ENCODE assay signal across 12 mouse cellular contexts in the genomic region with DNA sequence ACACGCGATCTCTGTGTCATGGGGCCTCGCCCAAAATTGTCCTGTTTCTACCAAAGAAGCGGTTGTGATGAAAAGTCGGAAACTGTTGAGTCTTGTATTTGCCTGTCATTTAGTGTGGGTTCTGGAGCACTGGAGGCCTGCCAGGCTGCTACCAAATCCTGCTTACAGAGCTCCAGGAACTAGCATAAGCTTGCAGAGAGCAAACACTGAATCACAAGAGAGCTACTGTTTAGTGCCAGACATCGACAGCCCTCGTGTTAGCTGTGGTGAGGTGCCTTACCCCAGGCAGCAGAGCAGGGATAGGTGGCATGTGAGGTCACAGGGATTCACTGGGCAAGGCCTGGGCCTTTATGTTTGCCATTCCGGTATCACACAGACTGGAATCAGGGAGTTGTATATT. TPM values are rescaled to one million over a fixed set of nuclear protein-coding genes. Genes with fewer than 3 reads are reported as not detected.
DNase-seq lines count a peak whose midpoint lies in the region; ATAC-seq lines count a peak whose summit lies in the region.
"Had no signal": no experiment of that assay in that cellular context is flagged by ENCODE, and none has a peak within 500 bp of the region (broad histone marks: within the 10 kb centered on the region; RNA-seq: fewer than 3 reads in every experiment).

No protein-coding gene starts in this region.

- H3K4me2 ChIP-seq in midbrain, embryonic 16.5 days (ENCODE audit: low read length) = no peak overlapping the region
- H3K4me2 ChIP-seq: hindbrain, embryonic 13.5 days; neural tube, embryonic 15.5 days had no signal

- WGBS in midbrain, embryonic 16.5 days = 87% methylated on average over 8 of the region's 8 CpGs

- no peaks in the 10 kb centered on the region for H3K4me1 ChIP-seq in midbrain, embryonic 16.5 days (ENCODE audit: control insufficient read depth, insufficient read depth, low read length)
- H3K4me1 ChIP-seq: heart, embryonic 10.5 days; hindbrain, embryonic 13.5 days had no signal

- H3K9me3 ChIP-seq in midbrain, embryonic 16.5 days (replicated peaks; ENCODE audit: control insufficient read depth, low read length, poor library complexity, severe bottlenecking) = no peaks in the 10 kb centered on the region; the same call in 1 of the 2 replicates
- H3K9me3 ChIP-seq: heart, embryonic 10.5 days; hindbrain, embryonic 13.5 days; neural tube, embryonic 15.5 days had no signal

- H3K4me3 ChIP-seq in midbrain, embryonic 16.5 days (ENCODE audit: low read depth, low read length) = no peak overlapping the region
- H3K4me3 ChIP-seq: heart, embryonic 10.5 days; hindbrain, embryonic 13.5 days; neural tube, embryonic 15.5 days had no signal

- DNase-seq in left cerebral cortex, adult 18-20 months (ENCODE audit: low spot score in 2 of 2) = peak; percentile 22 to 45
- DNase-seq in left cerebral cortex, adult 8-10 months (ENCODE audit: low spot score in 2 of 2) = no peak
- DNase-seq in urinary bladder, postnatal 25 days (ENCODE audit: low spot score) = peak; percentile 12
- no peak for DNase-seq in urinary bladder, adult 2 months (ENCODE audit: low spot score)
- DNase-seq in layer of hippocampus, postnatal 25 days (ENCODE audit: extremely low spot score in 1 of 2, low spot score in 1 of 2) = peak; percentile 20 to 53
- DNase-seq in MN1 (ENCODE audit: low spot score) = no peak
- DNase-seq in adrenal gland, postnatal 25 days = no peak

- no peak overlapping the region for H3K27ac ChIP-seq in midbrain, embryonic 16.5 days (ENCODE audit: low read length)
- H3K27ac ChIP-seq: heart, embryonic 10.5 days; hindbrain, embryonic 13.5 days; neural tube, embryonic 15.5 days had no signal

- ATAC-seq in midbrain, embryonic 16.5 days = no peak

- H3K36me3 ChIP-seq in midbrain, embryonic 16.5 days (ENCODE audit: control insufficient read depth, insufficient read depth, low read length) = no peaks in the 10 kb centered on the region
- H3K36me3 ChIP-seq: heart, embryonic 10.5 days; hindbrain, embryonic 13.5 days; neural tube, embryonic 15.5 days had no signal

- H3K9ac ChIP-seq in midbrain, embryonic 16.5 days (ENCODE audit: low read depth, low read length) = no peak overlapping the region
- H3K9ac ChIP-seq: hindbrain, embryonic 13.5 days; neural tube, embryonic 15.5 days had no signal

- H3K27me3 ChIP-seq in midbrain, embryonic 16.5 days (ENCODE audit: control insufficient read depth, insufficient read depth, low read depth, low read length) = no peaks in the 10 kb centered on the region
- H3K27me3 ChIP-seq: hindbrain, embryonic 13.5 days; neural tube, embryonic 15.5 days had no signal

RNA-seq across cellular contexts. Expression of a gene that starts 22.7 kb away (rescaled TPM):
- 10 to 100 TPM; 21.4 to 24.8 TPM for total RNA-seq in left cerebral cortex, adult 18-20 months (2021)
- 10 to 100 TPM; 21.3 to 27.1 (median 22.1) TPM for total RNA-seq in left cerebral cortex, adult 8-10 months (2022)
- polyA plus RNA-seq in urinary bladder, adult 2 months (2012; rRNA removed) = 20.2 and 24.3 TPM in 2 replicates
- total RNA-seq in layer of hippocampus, postnatal 25 days (2021) = 10 to 100 TPM; 30.8 to 33.6 TPM
- 16.1 and 18.9 TPM in 2 replicates for polyA plus RNA-seq in midbrain, embryonic 16.5 days (2015; fragmentation: Nextera tagmentation; extraction: Ambion mirVana)
- 4.8 and 7.4 TPM in 2 replicates for total RNA-seq in adrenal gland, postnatal 25 days (2021)
- total RNA-seq: megakaryocyte progenitor cell, adult 5-6 weeks had no signal

Comparison
In these comparisons a context has a peak if more than half of its experiments do, and no peak if none do; other contexts are left out.
1. DNase-seq: peak in left cerebral cortex, adult 18-20 months (2 of 2), urinary bladder, postnatal 25 days (single experiment) and layer of hippocampus, postnatal 25 days (2 of 2); none in left cerebral cortex, adult 8-10 months (0 of 2), urinary bladder, adult 2 months (single experiment), MN1 (single experiment) and adrenal gland, postnatal 25 days (single experiment).